Mouse (Mus musculus): ENCODE results near the gene Ank3. TPM values are rescaled to one million over a fixed set of nuclear protein-coding genes. Genes with fewer than 3 reads are reported as not detected.

Gene Ank3
- polyA plus RNA-seq, 1 experiment from 2014 or later, result 60.0 TPM

DNA sequence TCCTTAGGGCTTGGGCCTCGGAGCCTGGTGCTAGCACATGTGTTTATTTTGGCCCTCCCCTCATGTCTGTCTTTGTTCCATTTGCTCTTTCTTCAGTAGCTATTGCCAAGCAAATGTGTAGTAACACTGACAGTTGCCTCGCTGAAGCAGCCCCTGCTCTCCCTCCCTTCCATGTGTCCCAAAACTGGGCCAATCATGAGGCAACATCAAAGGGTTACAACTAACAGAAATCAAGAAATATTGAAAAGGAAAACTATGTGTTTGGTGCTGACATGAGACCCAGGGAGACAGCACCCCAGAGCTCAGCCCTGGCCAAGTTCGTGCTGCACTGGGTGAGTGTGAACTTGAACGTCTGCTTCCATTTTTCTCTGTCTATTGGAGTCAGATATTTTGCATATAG is 365.8 kb downstream of the Ank3 start:
- H3K9me3 ChIP-seq (replicated peaks; ENCODE audit: control insufficient read depth, low read length), result no peaks in the 10 kb centered on the region; the same call in 1 of the 2 replicates
- no peaks in the 10 kb centered on the region for H3K27me3 ChIP-seq (replicated peaks; ENCODE audit: control insufficient read depth, insufficient read depth, low read length)
- peak; percentile 69 for DNase-seq (ENCODE audit: low spot score)
- H3K4me2 ChIP-seq (ENCODE audit: low read length), result no peak overlapping the region
- H3K4me1 ChIP-seq (ENCODE audit: control insufficient read depth, insufficient read depth, low read length), result peaks cover 14% of the 10 kb centered on the region
- H3K4me3 ChIP-seq (ENCODE audit: low read depth, low read length), result no peak overlapping the region
- ATAC-seq, result peak; percentile 75
- WGBS, result 38% methylated on average over 4 of the region's 4 CpGs
- H3K27ac ChIP-seq (ENCODE audit: low read depth, low read length), result peak overlapping the region; percentile 83
- H3K36me3 ChIP-seq (ENCODE audit: control insufficient read depth, insufficient read depth, low read length), result no peaks in the 10 kb centered on the region
- H3K9ac ChIP-seq (ENCODE audit: low read length), result no peak overlapping the region

DNA sequence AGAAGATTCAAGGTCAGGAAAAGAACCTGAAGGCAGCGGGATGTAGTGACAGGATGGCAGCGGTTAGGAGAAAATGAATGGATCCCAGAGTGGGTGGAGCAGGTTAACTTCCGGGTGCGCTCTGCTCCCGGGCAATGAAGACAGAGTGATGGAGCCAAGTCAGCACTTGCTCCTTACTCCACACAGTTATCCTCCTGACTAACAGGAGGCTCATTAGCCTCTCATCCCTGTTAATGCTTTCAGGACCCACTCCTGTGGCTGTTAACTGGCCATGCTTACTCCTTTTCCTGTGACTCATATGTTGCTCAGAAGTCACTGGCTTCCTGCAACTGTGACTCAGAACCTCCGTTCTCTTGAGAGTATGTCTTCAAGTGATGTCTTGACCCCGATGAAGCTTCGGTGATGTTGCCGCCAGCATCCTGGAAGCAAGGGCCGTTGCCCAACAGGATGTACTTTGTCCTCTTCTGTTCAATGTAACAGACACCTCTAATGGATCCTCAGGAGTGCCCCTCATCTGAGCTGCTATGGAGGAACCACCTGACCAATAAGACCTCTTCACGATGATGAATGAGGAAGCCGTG is 378.6 kb downstream of the Ank3 start:
- no peak overlapping the region for H3K4me2 ChIP-seq (ENCODE audit: low read length)
- H3K4me3 ChIP-seq (ENCODE audit: low read depth, low read length), result no peak overlapping the region
- H3K27ac ChIP-seq (ENCODE audit: low read depth, low read length), result no peak overlapping the region
- no peaks in the 10 kb centered on the region for H3K36me3 ChIP-seq (ENCODE audit: control insufficient read depth, insufficient read depth, low read length)
- 92% methylated on average over 12 of the region's 12 CpGs for WGBS
- no peak for ATAC-seq
- no peak for DNase-seq (ENCODE audit: low spot score)
- H3K9ac ChIP-seq (ENCODE audit: low read length), result no peak overlapping the region
- H3K27me3 ChIP-seq (replicated peaks; ENCODE audit: control insufficient read depth, insufficient read depth, low read length), result no peaks in the 10 kb centered on the region
- no peaks in the 10 kb centered on the region for H3K9me3 ChIP-seq (replicated peaks; ENCODE audit: control insufficient read depth, low read length)
- no peaks in the 10 kb centered on the region for H3K4me1 ChIP-seq (ENCODE audit: control insufficient read depth, insufficient read depth, low read length)

DNA sequence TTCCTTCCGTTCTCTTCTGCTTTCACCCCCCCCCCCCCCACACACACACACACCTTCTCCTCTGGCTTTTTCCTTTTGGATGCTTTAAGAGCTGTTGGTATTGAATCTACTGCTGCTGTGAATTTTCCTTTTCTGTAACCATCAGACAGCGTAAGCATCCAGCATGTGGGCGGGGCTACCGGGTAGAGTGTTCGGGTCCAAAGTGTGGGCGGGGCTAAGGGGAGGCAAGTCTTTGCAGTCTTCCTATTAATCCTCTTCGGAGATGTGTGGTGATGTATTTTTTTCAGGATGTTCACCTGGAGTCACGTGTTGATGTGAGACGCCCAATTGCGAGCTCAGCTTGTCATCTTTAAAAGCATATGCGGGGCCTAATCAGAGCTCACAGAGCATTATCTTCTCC is 379.2 kb downstream of the Ank3 start:
- H3K4me1 ChIP-seq (ENCODE audit: control insufficient read depth, insufficient read depth, low read length), result no peaks in the 10 kb centered on the region
- no peaks in the 10 kb centered on the region for H3K9me3 ChIP-seq (replicated peaks; ENCODE audit: control insufficient read depth, low read length)
- no peak for DNase-seq (ENCODE audit: low spot score)
- no peaks in the 10 kb centered on the region for H3K27me3 ChIP-seq (replicated peaks; ENCODE audit: control insufficient read depth, insufficient read depth, low read length)
- no peak overlapping the region for H3K27ac ChIP-seq (ENCODE audit: low read depth, low read length)
- WGBS, result 78% methylated on average over 11 of the region's 11 CpGs
- no peaks in the 10 kb centered on the region for H3K36me3 ChIP-seq (ENCODE audit: control insufficient read depth, insufficient read depth, low read length)
- no peak overlapping the region for H3K9ac ChIP-seq (ENCODE audit: low read length)
- H3K4me2 ChIP-seq (ENCODE audit: low read length), result no peak overlapping the region
- no peak overlapping the region for H3K4me3 ChIP-seq (ENCODE audit: low read depth, low read length)
- ATAC-seq, result no peak

DNA sequence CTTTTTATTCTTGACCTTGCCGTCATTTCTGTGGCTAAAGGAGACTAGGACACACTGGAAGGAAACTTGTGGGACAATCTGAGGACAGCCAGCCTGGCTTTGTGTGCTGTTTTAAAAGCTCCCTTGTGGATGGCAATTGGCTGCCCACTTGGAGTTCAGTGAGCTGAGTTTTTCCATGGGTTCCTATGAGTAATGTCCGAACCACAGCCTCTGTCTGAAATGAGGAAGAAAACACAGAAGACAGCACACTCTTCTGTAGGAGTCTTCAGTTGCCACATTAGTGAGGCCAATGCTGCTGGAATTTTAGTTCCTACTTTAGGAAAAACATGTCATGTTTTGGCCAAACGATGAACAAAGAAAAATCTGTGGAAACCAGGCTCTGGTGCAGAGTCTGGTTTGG is 380.7 kb downstream of the Ank3 start:
- 92% methylated on average over 3 of the region's 3 CpGs for WGBS
- Histone ChIP-seq H3K9me3 (replicated peaks; ENCODE audit: control insufficient read depth, low read length) (0 out of 2 replicates have a peak, but pooled peaks cover 2% of the 10 kb centered on the region), H3K36me3 (ENCODE audit: control insufficient read depth, insufficient read depth, low read length) (no peaks in the 10 kb centered on the region), H3K4me3 (ENCODE audit: low read depth, low read length) (no peak overlapping the region), H3K4me1 (ENCODE audit: control insufficient read depth, insufficient read depth, low read length) (no peaks in the 10 kb centered on the region), H3K9ac (ENCODE audit: low read length) (no peak overlapping the region), H3K27me3 (replicated peaks; ENCODE audit: control insufficient read depth, insufficient read depth, low read length) (no peaks in the 10 kb centered on the region), H3K27ac (ENCODE audit: low read depth, low read length) (no peak overlapping the region), H3K4me2 (ENCODE audit: low read length) (no peak overlapping the region)
- DNase-seq (ENCODE audit: low spot score) (no peak), ATAC-seq (no peak)

DNA sequence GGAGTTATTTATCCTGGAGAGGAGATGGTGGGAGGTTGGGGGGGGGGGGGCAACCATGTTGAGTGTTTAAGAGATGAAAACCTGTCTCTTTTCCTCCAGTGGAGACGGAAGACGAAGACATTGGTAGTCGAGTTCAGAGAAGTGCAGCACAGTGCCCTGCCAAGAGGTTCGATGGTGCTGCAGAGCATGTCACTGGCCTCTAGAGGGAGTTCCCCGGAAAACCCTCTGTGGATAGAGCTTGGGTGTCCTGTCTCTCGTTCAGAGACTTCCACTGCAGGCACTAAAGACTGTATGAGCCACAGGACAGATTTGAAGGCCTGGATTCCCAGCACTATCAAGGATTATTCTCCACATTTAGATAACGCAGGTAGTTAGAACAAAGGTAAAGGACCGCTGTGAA is 382.9 kb downstream of the Ank3 start:
- Histone ChIP-seq H3K9me3 (replicated peaks; ENCODE audit: control insufficient read depth, low read length) (0 out of 2 replicates have a peak, but pooled peaks cover 2% of the 10 kb centered on the region), H3K4me1 (ENCODE audit: control insufficient read depth, insufficient read depth, low read length) (0 out of 2 replicates have a peak, but pooled peaks cover 4% of the 10 kb centered on the region), H3K4me3 (ENCODE audit: low read depth, low read length) (no peak overlapping the region), H3K9ac (ENCODE audit: low read length) (no peak overlapping the region), H3K27ac (ENCODE audit: low read depth, low read length) (no peak overlapping the region), H3K36me3 (ENCODE audit: control insufficient read depth, insufficient read depth, low read length) (no peaks in the 10 kb centered on the region), H3K4me2 (ENCODE audit: low read length) (no peak overlapping the region), H3K27me3 (replicated peaks; ENCODE audit: control insufficient read depth, insufficient read depth, low read length) (no peaks in the 10 kb centered on the region)
- WGBS, result 27% methylated on average over 8 of the region's 8 CpGs
- peak; percentile 91 for ATAC-seq
- peak; percentile 72 for DNase-seq (ENCODE audit: low spot score)

DNA sequence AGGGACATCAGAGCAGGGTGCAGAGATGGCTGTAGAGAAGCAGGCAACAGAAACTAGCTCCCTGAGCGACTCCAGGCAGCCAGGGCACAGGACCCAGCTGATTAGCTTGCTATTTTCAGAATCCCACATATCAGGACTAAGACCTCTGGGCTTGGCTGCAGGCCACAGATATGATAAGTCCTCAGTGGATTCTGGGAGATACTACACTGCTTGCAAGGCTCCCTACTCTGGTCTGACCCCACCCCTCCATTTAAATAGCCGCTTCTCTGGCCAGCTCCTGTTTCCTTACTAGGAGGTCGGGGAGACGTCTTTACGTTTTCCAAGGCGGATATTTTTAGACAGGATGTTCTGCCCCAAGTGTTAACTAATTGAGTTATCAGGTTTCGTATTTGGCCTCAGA is 386.7 kb downstream of the Ank3 start:
- no peaks in the 10 kb centered on the region for H3K36me3 ChIP-seq (ENCODE audit: control insufficient read depth, insufficient read depth, low read length)
- H3K9me3 ChIP-seq (replicated peaks; ENCODE audit: control insufficient read depth, low read length), result 0 out of 2 replicates have a peak, but pooled peaks cover 2% of the 10 kb centered on the region
- no peak overlapping the region for H3K4me3 ChIP-seq (ENCODE audit: low read depth, low read length)
- H3K4me1 ChIP-seq (ENCODE audit: control insufficient read depth, insufficient read depth, low read length), result peaks cover 10% of the 10 kb centered on the region
- no peak overlapping the region for H3K4me2 ChIP-seq (ENCODE audit: low read length)
- ATAC-seq (no peak), DNase-seq (ENCODE audit: low spot score) (no peak)
- no peaks in the 10 kb centered on the region for H3K27me3 ChIP-seq (replicated peaks; ENCODE audit: control insufficient read depth, insufficient read depth, low read length)
- no peak overlapping the region for H3K9ac ChIP-seq (ENCODE audit: low read length)
- no peak overlapping the region for H3K27ac ChIP-seq (ENCODE audit: low read depth, low read length)
- 71% methylated on average over 7 of the region's 7 CpGs for WGBS

DNA sequence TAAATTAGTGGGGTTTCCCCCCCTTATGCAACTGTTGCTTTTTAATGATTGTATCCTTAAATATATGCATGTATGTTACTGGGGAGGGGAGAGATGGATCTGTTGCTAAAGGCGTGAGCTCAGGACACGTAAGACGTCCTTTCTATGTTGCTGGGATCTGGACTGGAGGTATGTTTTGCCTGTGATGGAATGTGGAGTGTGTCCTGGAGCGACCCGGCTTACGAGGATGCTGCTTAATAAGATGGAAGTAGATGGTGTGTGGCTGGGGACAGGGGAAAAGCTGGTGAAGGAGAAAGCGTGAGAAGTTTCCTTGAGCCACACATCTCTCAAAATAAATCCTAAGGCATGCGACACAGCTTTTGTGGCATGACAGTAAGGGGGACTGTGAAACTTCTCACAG is 387.1 kb downstream of the Ank3 start:
- Histone ChIP-seq H3K4me2 (ENCODE audit: low read length) (no peak overlapping the region), H3K4me3 (ENCODE audit: low read depth, low read length) (no peak overlapping the region), H3K27ac (ENCODE audit: low read depth, low read length) (no peak overlapping the region), H3K9me3 (replicated peaks; ENCODE audit: control insufficient read depth, low read length) (0 out of 2 replicates have a peak, but pooled peaks cover 2% of the 10 kb centered on the region), H3K27me3 (replicated peaks; ENCODE audit: control insufficient read depth, insufficient read depth, low read length) (no peaks in the 10 kb centered on the region), H3K36me3 (ENCODE audit: control insufficient read depth, insufficient read depth, low read length) (no peaks in the 10 kb centered on the region), H3K9ac (ENCODE audit: low read length) (no peak overlapping the region), H3K4me1 (ENCODE audit: control insufficient read depth, insufficient read depth, low read length) (peaks cover 10% of the 10 kb centered on the region)
- ATAC-seq (no peak), DNase-seq (ENCODE audit: low spot score) (no peak)
- WGBS, result 91% methylated on average over 8 of the region's 8 CpGs

DNA sequence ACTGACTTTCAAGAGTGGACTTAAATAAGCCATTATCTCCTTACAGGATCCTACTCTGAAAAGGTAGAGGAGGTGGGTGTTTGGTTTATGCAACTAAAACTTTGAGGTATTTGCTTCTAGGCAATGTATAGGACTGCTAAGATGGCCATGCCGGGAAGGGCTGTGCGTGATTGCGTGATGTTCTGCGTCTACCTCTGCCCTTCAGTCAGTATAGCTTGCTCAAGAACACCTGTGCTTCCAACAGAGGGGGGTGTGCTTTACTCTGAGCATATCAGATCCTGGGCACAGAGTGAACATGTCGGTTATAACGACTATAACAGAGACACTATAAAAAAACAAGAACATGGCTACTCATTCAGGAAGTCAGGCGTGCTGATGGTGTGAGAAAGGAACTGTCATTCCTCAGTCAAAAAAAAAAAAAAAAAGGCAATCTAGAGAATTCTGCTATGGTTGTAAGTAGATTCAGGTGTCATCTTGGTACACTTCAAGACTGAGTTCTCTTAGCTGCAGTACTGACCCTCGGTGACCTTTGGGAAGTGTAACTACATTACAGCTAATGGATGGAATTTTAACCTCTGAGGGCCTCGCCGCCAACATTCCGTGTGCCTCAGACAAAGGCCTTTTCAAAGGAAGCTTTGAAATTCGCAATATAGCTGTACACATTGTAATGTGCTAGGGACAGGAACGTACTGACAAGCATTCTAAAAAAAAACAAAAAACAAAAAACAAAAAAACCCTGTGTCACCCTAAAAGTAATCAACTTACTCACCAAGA is 387.8 kb downstream of the Ank3 start:
- ATAC-seq (no peak), DNase-seq (ENCODE audit: low spot score) (no peak)
- Histone ChIP-seq H3K9ac (ENCODE audit: low read length) (no peak overlapping the region), H3K27ac (ENCODE audit: low read depth, low read length) (no peak overlapping the region), H3K4me2 (ENCODE audit: low read length) (no peak overlapping the region), H3K36me3 (ENCODE audit: control insufficient read depth, insufficient read depth, low read length) (no peaks in the 10 kb centered on the region), H3K4me3 (ENCODE audit: low read depth, low read length) (no peak overlapping the region), H3K27me3 (replicated peaks; ENCODE audit: control insufficient read depth, insufficient read depth, low read length) (no peaks in the 10 kb centered on the region), H3K4me1 (ENCODE audit: control insufficient read depth, insufficient read depth, low read length) (peaks cover 10% of the 10 kb centered on the region), H3K9me3 (replicated peaks; ENCODE audit: control insufficient read depth, low read length) (0 out of 2 replicates have a peak, but pooled peaks cover 2% of the 10 kb centered on the region)
- 62% methylated on average over 13 of the region's 13 CpGs for WGBS

DNA sequence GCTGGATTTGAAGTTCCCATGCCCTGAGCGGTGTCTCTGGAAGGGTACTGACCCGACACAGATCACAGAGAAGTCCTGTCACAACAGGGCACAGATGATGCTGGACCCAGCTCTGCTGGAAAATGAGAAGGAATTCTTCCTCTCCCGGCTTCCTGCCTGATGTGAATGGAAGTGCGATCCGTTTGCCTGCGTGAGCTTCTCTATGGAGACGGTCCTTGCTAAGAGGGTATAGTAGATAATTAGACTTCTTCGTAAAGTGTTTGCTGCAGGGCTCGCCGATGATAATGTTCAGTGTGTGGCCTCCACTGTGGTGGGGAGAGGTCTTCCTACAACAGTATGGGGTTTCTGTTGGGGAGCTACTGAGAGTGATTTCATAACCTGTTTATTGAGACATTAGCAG is 388.8 kb downstream of the Ank3 start:
- ATAC-seq (no peak), DNase-seq (ENCODE audit: low spot score) (peak; percentile 33)
- H3K4me2 ChIP-seq (ENCODE audit: low read length), result peak overlapping the region; percentile 30; the same call in 1 of the 2 replicates
- H3K4me3 ChIP-seq (ENCODE audit: low read depth, low read length), result no peak overlapping the region
- H3K27ac ChIP-seq (ENCODE audit: low read depth, low read length), result no peak overlapping the region
- H3K9me3 ChIP-seq (replicated peaks; ENCODE audit: control insufficient read depth, low read length), result 0 out of 2 replicates have a peak, but pooled peaks cover 2% of the 10 kb centered on the region
- H3K27me3 ChIP-seq (replicated peaks; ENCODE audit: control insufficient read depth, insufficient read depth, low read length), result no peaks in the 10 kb centered on the region
- no peak overlapping the region for H3K9ac ChIP-seq (ENCODE audit: low read length)
- H3K4me1 ChIP-seq (ENCODE audit: control insufficient read depth, insufficient read depth, low read length), result peaks cover 10% of the 10 kb centered on the region
- H3K36me3 ChIP-seq (ENCODE audit: control insufficient read depth, insufficient read depth, low read length), result no peaks in the 10 kb centered on the region
- 32% methylated on average over 10 of the region's 10 CpGs for WGBS

All from forebrain, embryonic 14.5 days (tissue).